Mouse (Mus musculus): Measurements from ENCODE around the gene Cfap54. TPM values are rescaled to one million over a fixed set of nuclear protein-coding genes. Genes with fewer than 3 reads are reported as not detected.

Gene Cfap54
- polyA plus RNA-seq, 1 experiment = 0.99 TPM

DNA sequence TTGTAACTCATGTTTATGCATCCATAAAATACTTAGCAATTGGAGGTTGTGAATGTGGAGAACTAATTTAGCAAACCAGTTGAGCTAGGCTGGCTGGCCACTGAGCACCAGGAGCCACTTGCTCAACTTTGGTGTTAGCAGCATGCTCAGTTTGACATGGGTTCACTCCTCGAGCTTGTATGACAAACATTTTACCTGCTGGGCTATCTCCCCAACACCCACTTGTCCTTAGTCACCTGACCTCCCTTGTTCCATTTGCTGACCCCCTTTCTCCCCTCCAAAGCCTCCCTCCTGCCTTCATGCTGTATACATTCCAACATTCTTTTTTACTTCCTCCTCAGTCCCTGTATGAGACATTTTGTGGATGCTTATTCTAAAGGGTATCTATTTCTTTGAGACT is 139.8 kb downstream of the Cfap54 start:
- TF ChIP-seq GATA1 (IDR thresholded peaks at IDR 0.05; ENCODE audit: low read length) = no peak

DNA sequence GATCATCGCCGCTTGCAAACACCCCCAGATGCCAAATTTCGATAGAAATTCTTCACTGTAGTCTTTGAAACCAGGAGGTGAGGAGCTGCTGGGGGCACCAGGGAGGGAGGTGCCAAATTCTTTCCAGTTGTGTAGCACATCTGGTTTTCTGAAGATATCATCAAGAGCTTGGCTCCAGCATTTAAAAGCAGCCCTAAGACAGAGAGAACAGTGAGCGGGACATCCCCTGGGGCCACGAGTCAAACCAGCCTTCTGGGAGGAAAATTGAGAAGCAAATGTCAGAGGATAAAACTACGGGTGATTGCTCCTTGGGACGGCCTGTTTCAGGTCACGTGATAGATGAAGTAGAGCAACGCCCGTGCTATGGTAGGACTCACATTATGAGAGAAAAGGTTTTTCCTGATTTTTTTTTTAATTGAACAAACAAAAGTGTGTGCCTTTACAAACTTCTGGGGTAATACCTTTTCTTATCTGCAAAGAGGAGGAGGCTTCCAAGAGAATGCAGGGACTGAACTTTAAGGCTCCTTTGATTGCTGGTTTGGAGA is 143.6 kb downstream of the Cfap54 start:
- no peak for TF ChIP-seq GATA1 (IDR thresholded peaks at IDR 0.05; ENCODE audit: low read length)

DNA sequence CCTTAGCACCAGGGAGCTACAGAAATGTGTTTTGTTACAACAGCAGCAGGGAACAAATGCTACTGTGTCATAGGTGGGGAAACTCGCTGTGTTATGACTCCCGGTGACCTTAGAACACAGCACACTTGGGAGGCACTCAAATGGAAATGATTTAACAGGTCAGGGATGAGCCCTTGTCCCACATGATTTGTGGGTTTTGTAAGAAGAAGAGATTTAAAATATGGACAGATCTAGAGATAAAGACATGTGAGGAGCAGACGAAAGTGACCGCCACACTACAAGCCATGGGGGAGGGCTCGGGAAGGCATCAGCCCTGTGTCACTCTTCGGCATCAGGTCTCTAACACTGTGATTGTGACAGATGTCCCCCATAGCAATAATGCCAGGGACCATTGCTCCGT is 144.3 kb downstream of the Cfap54 start:
- TF ChIP-seq GATA1 (IDR thresholded peaks at IDR 0.05; ENCODE audit: low read length) = no peak

DNA sequence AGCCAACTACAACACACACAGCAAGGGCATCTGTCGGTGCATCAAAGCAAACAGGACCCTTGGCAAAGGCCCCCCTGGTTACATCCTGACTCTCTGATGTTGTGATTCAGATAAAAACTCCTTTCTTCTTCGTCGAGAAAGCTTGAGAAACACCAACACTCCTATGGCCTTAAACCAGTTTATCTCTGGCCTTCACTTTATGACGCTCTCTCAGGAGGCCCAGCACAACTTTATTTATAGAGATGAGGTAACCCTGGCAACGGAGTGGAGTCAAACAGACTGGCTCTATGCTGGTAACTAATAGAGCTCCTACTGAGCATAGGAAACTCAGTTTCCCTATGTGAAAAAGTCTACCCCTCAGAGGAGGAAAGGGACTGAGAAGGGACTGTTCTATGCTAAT is 146.9 kb downstream of the Cfap54 start:
- TF ChIP-seq GATA1 (IDR thresholded peaks at IDR 0.05; ENCODE audit: low read length) = no peak

GRCm38 (mm10) chr10:92933616-92934015 is 147.8 kb downstream of the Cfap54 start:
- TF ChIP-seq GATA1 (IDR thresholded peaks at IDR 0.05; ENCODE audit: low read length) = no peak

DNA sequence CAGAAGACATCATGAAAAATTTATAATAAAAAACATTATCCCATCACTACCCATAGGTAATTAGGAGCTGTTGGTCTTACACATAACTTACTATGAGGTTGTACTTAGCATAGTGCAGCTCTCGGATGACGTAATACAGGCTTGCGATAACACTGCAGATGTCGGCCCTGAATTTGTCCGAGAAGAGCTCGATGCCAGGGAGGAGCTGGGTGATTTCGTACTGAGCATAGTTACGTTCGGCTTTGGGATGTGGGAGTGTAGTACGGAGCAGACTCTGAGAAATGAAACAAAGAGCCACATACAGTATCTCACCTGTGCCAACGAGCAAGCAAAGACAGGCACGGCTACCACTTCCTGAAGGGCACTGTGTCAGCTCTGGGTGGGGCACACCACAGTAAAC is 149.0 kb downstream of the Cfap54 start:
- TF ChIP-seq GATA1 (IDR thresholded peaks at IDR 0.05; ENCODE audit: low read length) = no peak

GRCm38 (mm10) chr10:92930036-92930435 is 151.4 kb downstream of the Cfap54 start:
- TF ChIP-seq GATA1 (IDR thresholded peaks at IDR 0.05; ENCODE audit: low read length) = no peak

DNA sequence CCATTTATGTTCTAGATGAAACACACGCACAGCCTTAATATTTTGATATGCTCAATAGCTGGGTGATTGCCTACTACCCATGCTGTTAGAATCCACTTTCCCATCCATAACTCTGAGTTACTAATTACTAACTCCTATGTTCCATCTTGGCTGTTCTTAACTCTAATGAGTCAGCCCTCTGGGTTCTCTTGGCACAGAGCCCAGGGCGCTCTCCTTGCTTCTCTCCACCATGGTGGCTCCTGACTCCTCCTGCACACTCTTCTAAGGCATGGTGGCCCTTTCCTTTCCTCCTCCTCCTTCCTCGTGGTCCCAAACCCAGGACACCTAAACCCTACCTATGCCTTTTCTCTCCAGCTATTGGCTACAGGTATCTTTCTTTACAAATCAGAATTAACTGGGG is 153.2 kb downstream of the Cfap54 start:
- no peak for TF ChIP-seq GATA1 (IDR thresholded peaks at IDR 0.05; ENCODE audit: low read length)

DNA sequence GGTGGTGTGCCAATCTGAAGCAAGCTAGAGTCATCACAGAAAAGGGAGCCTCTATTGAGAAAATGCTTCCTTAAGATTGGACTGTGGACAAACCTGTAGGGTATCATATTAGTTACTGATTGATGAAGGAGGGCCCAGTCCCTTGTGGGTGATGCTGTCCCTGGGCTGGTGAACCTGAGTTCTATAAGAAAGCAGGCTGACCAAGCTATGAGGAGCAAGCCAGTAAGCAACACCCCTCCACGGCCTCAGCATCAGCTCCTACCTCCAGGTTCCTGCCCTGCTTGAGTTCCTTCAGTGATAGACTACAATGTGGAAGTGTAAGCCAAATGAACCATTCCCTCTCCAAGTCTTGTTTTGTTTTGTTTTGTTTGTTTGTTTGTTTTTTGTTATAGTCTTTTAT is 162.9 kb downstream of the Cfap54 start:
- TF ChIP-seq GATA1 (IDR thresholded peaks at IDR 0.05; ENCODE audit: low read length) = no peak

GRCm38 (mm10) chr10:92907246-92907645 is 174.2 kb downstream of the Cfap54 start:
- TF ChIP-seq GATA1 (IDR thresholded peaks at IDR 0.05; ENCODE audit: low read length) = no peak

- no peak for TF ChIP-seq GATA1 (IDR thresholded peaks at IDR 0.05; ENCODE audit: low read length)
These were observed 193.0 kb downstream of the Cfap54 start for GRCm38 (mm10) chr10:92888466-92888865.

DNA sequence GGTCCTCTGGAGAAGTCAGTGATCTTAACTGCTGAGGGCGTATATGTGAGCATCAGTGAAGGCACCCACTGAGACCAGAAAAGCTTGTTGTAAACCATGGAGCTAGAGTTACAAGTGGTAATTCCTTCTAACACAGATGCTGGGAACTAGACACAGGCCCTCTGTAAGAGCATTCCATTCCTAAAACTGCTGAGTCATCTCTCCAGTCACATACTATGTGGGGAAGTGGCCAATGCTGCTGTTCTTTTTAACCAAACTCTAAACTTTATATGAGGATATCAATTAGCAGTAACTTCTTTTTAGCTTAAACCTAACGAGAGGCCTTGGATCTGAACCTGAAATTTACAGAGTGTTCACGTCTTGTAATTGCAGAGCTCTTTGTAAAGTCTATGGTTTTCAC is 203.4 kb downstream of the Cfap54 start:
- TF ChIP-seq GATA1 (IDR thresholded peaks at IDR 0.05; ENCODE audit: low read length) = no peak

DNA sequence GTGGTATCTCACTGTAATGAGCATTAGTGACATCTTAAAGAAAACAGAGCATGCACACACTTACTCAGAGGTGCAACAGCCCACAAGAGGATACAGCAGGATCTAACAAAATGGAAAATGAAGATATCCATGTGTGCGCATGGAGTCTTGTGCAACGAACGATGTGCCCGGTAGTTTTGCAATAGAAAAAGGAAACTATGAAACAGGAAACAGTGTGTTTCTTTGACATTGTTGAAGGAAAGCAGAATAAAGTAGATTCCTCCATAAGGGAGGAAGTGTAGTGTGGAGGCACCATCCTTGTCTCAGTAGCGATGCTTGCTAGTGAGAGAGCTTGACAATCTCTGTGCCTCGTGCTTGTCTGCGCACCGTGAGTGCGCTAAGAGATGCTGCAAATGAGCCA is 240.4 kb downstream of the Cfap54 start:
- no peak for TF ChIP-seq GATA1 (IDR thresholded peaks at IDR 0.05; ENCODE audit: low read length)

- no peak for TF ChIP-seq GATA1 (IDR thresholded peaks at IDR 0.05; ENCODE audit: low read length)
These were observed 243.8 kb downstream of the Cfap54 start for GRCm38 (mm10) chr10:92837572-92837971.

GRCm38 (mm10) chr10:92837045-92837444 is 244.4 kb downstream of the Cfap54 start:
- no peak for TF ChIP-seq GATA1 (IDR thresholded peaks at IDR 0.05; ENCODE audit: low read length)

DNA sequence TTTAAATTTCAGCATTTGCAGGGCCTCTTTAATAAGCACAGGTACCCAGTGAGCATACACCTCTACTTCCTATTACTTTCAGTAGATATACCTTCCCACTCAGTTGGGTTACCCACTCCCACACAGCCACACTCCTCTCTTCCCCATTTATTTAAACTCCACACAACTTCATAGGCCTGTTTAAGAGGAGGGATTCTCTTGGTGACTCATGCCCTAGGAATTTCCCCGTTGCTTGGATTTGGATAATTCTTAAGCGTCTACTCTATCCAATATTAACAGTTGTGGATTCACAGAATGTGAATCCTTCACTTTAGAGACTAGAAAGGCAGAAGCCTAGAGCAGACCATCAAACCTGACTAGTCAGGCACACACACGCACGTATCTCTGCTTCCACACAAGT is 259.9 kb downstream of the Cfap54 start:
- no peak for TF ChIP-seq GATA1 (IDR thresholded peaks at IDR 0.05; ENCODE audit: low read length)

DNA sequence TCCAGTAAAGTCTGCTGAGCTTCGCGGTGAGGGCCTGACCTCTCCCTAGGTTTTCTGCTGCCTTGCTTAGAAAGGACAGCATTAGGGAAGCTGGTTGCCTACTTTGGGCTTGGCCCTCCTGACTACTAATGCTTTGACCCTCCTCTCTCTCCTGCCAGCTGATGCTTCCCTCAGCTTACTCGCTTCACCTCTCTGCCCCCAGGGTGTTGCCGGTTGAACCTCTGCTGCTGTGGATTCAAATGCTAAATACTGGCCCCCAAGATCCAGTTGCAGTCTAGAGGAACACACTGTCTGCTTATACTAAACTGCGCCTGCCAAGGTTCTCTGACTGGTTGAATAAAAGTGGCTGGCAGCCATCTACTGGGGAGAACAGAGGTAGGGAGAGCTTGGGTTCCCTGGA is 263.2 kb downstream of the Cfap54 start:
- TF ChIP-seq GATA1 (IDR thresholded peaks at IDR 0.05; ENCODE audit: low read length) = no peak

- no peak for TF ChIP-seq GATA1 (IDR thresholded peaks at IDR 0.05; ENCODE audit: low read length)
These were observed 264.5 kb downstream of the Cfap54 start for GRCm38 (mm10) chr10:92816903-92817302.
